Mouse (Mus musculus) stomach, embryonic 16.5 days (tissue): ENCODE measurements around the gene Rhbdl3. TPM values are rescaled to one million over a fixed set of nuclear protein-coding genes. Genes with fewer than 3 reads are reported as not detected.

ENCODE experiments used
- ATAC-seq: fragments of 200-750 bp; cut with Nextera tagmentation; 2 replicates; pipeline ENCODE4 v1.8.0; 2017; ENCODE audit warnings: moderate number of reproducible peaks, moderate TSS enrichment; ENCODE audit not compliant: insufficient read depth, low FRiP score
- H3K27ac ChIP-seq: fragments of 300-500 bp; sonication (generic); 2 replicates; pipeline ENCODE4 v1.5.1; 2014; ENCODE audit warnings: low read length
- H3K27me3 ChIP-seq: fragments of 300-500 bp; sonication (generic); 2 replicates; pipeline ENCODE4 v1.6.1; 2014; ENCODE audit warnings: low read length, control low read depth, mixed read lengths; ENCODE audit not compliant: control insufficient read depth, insufficient read depth
- H3K36me3 ChIP-seq: fragments of 300-500 bp; sonication (generic); 2 replicates; pipeline ENCODE4 v1.6.1; 2014; ENCODE audit warnings: low read length; ENCODE audit not compliant: control insufficient read depth, insufficient read depth
- H3K4me1 ChIP-seq: fragments of 300-500 bp; sonication (generic); 2 replicates; pipeline ENCODE4 v1.6.1; 2014; ENCODE audit warnings: low read length, control low read depth, mixed read lengths; ENCODE audit not compliant: control insufficient read depth, insufficient read depth
- H3K4me2 ChIP-seq: fragments of 300-500 bp; sonication (generic); 2 replicates; pipeline ENCODE4 v1.6.1; 2014; ENCODE audit warnings: low read depth, low read length, mixed read lengths
- H3K4me3 ChIP-seq: fragments of 300-500 bp; sonication (generic); replicated peaks from 2 replicates; pipeline ENCODE4 v1.5.1; 2014; ENCODE audit warnings: mild to moderate bottlenecking, low read length
- H3K9ac ChIP-seq: fragments of 300-500 bp; sonication (generic); 2 replicates; pipeline ENCODE4 v1.6.1; 2014; ENCODE audit warnings: low read length
- H3K9me3 ChIP-seq: fragments of 300-500 bp; sonication (generic); replicated peaks from 2 replicates; pipeline ENCODE4 v1.6.1; 2016; ENCODE audit warnings: low read length, control low read depth; ENCODE audit not compliant: control insufficient read depth
- whole genome bisulfite sequencing: fragments of 180-500 bp; shearing (Covaris S2); extraction: QIAGEN DNeasy Blood & Tissue Kit; methylation state at CpG from one replicate; pipeline ENCODE4 v1.1.7; 2014; 5-methylcytosine and 5-hydroxymethylcytosine counted together
- polyA plus RNA-seq: library from polyadenylated mRNA; unstranded; fragments of >200 nt; fragmentation: Nextera tagmentation; extraction: Ambion mirVana; gene quantifications from 2 replicates; pipeline ENCODE4 v1.2.1, GENCODE M21; 2015

The Rhbdl3 gene
- polyA plus RNA-seq, 1 experiment from 2014 or later, result 3.8 TPM

GRCm38 (mm10) chr11:80304846-80305245 lies 4.1 kb downstream of the Rhbdl3 start:
- Histone ChIP-seq H3K4me3 (no peak overlapping the region), H3K4me1 (peaks cover 12% of the 10 kb centered on the region), H3K27me3 (peaks cover 11% of the 10 kb centered on the region; the same call in 1 of the 2 replicates), H3K4me2 (no peak overlapping the region), H3K36me3 (no peaks in the 10 kb centered on the region), H3K9ac (no peak overlapping the region), H3K9me3 (0 out of 2 replicates have a peak, but pooled peaks cover 3% of the 10 kb centered on the region), H3K27ac (no peak overlapping the region)
- 72% methylated on average over 10 of the region's 10 CpGs for WGBS
- no peak for ATAC-seq

- no peak for ATAC-seq
- Histone ChIP-seq H3K4me2 (no peak overlapping the region), H3K9me3 (0 out of 2 replicates have a peak, but pooled peaks cover 3% of the 10 kb centered on the region), H3K4me3 (no peak overlapping the region), H3K36me3 (no peaks in the 10 kb centered on the region), H3K9ac (no peak overlapping the region), H3K4me1 (no peaks in the 10 kb centered on the region), H3K27me3 (no peaks in the 10 kb centered on the region), H3K27ac (no peak overlapping the region)
- WGBS, result 51% methylated on average over 6 of the region's 6 CpGs
Observed at GRCm38 (mm10) chr11:80308537-80308936, 7.8 kb downstream of the Rhbdl3 start.

- no peaks in the 10 kb centered on the region for H3K4me1 ChIP-seq
- no peak overlapping the region for H3K4me3 ChIP-seq
- H3K36me3 ChIP-seq, result no peaks in the 10 kb centered on the region
- WGBS, result 53% methylated on average over 4 of the region's 4 CpGs
- no peak overlapping the region for H3K27ac ChIP-seq
- H3K9me3 ChIP-seq, result no peaks in the 10 kb centered on the region
- ATAC-seq, result no peak
- no peak overlapping the region for H3K4me2 ChIP-seq
- no peak overlapping the region for H3K9ac ChIP-seq
- no peaks in the 10 kb centered on the region for H3K27me3 ChIP-seq
Observed at GRCm38 (mm10) chr11:80311271-80311670, 10.6 kb downstream of the Rhbdl3 start.

GRCm38 (mm10) chr11:80312049-80312448 lies 11.3 kb downstream of the Rhbdl3 start:
- Histone ChIP-seq H3K27ac (no peak overlapping the region), H3K4me2 (no peak overlapping the region), H3K36me3 (no peaks in the 10 kb centered on the region), H3K27me3 (no peaks in the 10 kb centered on the region), H3K9ac (no peak overlapping the region), H3K4me1 (no peaks in the 10 kb centered on the region), H3K9me3 (no peaks in the 10 kb centered on the region), H3K4me3 (no peak overlapping the region)
- WGBS, result 35% methylated on average over 2 of the region's 2 CpGs
- ATAC-seq, result no peak

- no peak for ATAC-seq
- no peaks in the 10 kb centered on the region for H3K36me3 ChIP-seq
- H3K9ac ChIP-seq, result no peak overlapping the region
- H3K27ac ChIP-seq, result no peak overlapping the region
- 4% methylated on average over 6 of the region's 6 CpGs for WGBS
- H3K4me1 ChIP-seq, result no peaks in the 10 kb centered on the region
- no peak overlapping the region for H3K4me2 ChIP-seq
- H3K9me3 ChIP-seq, result no peaks in the 10 kb centered on the region
- no peaks in the 10 kb centered on the region for H3K27me3 ChIP-seq
- no peak overlapping the region for H3K4me3 ChIP-seq
Observed at GRCm38 (mm10) chr11:80312565-80312964, 11.9 kb downstream of the Rhbdl3 start.

GRCm38 (mm10) chr11:80313462-80313861 lies 12.8 kb downstream of the Rhbdl3 start:
- no peak overlapping the region for H3K4me2 ChIP-seq
- 62% methylated on average over 1 of the region's 1 CpGs for WGBS
- H3K4me1 ChIP-seq, result no peaks in the 10 kb centered on the region
- ATAC-seq, result no peak
- H3K4me3 ChIP-seq, result no peak overlapping the region
- H3K27ac ChIP-seq, result no peak overlapping the region
- H3K36me3 ChIP-seq, result no peaks in the 10 kb centered on the region
- H3K9ac ChIP-seq, result no peak overlapping the region
- H3K9me3 ChIP-seq, result no peaks in the 10 kb centered on the region
- H3K27me3 ChIP-seq, result no peaks in the 10 kb centered on the region

GRCm38 (mm10) chr11:80313944-80314343 lies 13.2 kb downstream of the Rhbdl3 start:
- WGBS, result 75% methylated on average over 4 of the region's 4 CpGs
- no peak overlapping the region for H3K4me3 ChIP-seq

GRCm38 (mm10) chr11:80315743-80316639 lies 15.3 kb downstream of the Rhbdl3 start:
- H3K4me1 ChIP-seq, result no peaks in the 10 kb centered on the region
- 67% methylated on average over 10 of the region's 10 CpGs for WGBS
- no peak; the same call in 1 of the 2 replicates for ATAC-seq
- H3K4me3 ChIP-seq, result no peak overlapping the region
- no peaks in the 10 kb centered on the region for H3K36me3 ChIP-seq
- H3K27ac ChIP-seq, result no peak overlapping the region
- no peak overlapping the region for H3K4me2 ChIP-seq
- no peak overlapping the region for H3K9ac ChIP-seq
- no peaks in the 10 kb centered on the region for H3K9me3 ChIP-seq
- H3K27me3 ChIP-seq, result no peaks in the 10 kb centered on the region

More at GRCm38 (mm10) chr11:80313944-80314343, 13.2 kb downstream of the Rhbdl3 start:
- H3K9me3 ChIP-seq, result no peaks in the 10 kb centered on the region
- H3K36me3 ChIP-seq, result no peaks in the 10 kb centered on the region
- ATAC-seq, result no peak
- no peaks in the 10 kb centered on the region for H3K4me1 ChIP-seq
- no peak overlapping the region for H3K9ac ChIP-seq
- no peaks in the 10 kb centered on the region for H3K27me3 ChIP-seq
- H3K4me2 ChIP-seq, result no peak overlapping the region
- H3K27ac ChIP-seq, result no peak overlapping the region

- Histone ChIP-seq H3K9ac (no peak overlapping the region), H3K4me3 (no peak overlapping the region), H3K36me3 (no peaks in the 10 kb centered on the region), H3K27ac (no peak overlapping the region), H3K27me3 (no peaks in the 10 kb centered on the region), H3K9me3 (no peaks in the 10 kb centered on the region), H3K4me1 (no peaks in the 10 kb centered on the region), H3K4me2 (no peak overlapping the region)
- 49% methylated on average over 13 of the region's 13 CpGs for WGBS
- ATAC-seq, result no peak; the same call in 1 of the 2 replicates
Observed at GRCm38 (mm10) chr11:80323255-80323654, 22.5 kb downstream of the Rhbdl3 start.
